Mouse (Mus musculus) ES-E14 (cell line): ENCODE measurements at regions not wholly inside any gene's neighbourhood (a gene's known extent, or its start where the extent isn't known, plus 50 kb on each side); places are given as distances from the start of the nearest gene placed in this dataset.

Source experiments
- DNase-seq: peaks from one replicate; pipeline ENCODE4 v3.0.0-alpha.2; 2013; ENCODE audit warnings: low read depth, low spot score
- H3K27ac ChIP-seq: 2 replicates; pipeline ENCODE4 v1.5.1; 2012; ENCODE audit warnings: low read depth, mild to moderate bottlenecking, low read length, moderate library complexity, mixed read lengths; ENCODE audit not compliant: poor library complexity, insufficient read depth, severe bottlenecking
- H3K36me3 ChIP-seq: 2 replicates; pipeline ENCODE4 v1.6.1; 2012; ENCODE audit warnings: mild to moderate bottlenecking, low read length, moderate library complexity, mixed read lengths; ENCODE audit not compliant: control insufficient read depth, poor library complexity, insufficient read depth, severe bottlenecking
- H3K4me1 ChIP-seq, 2 experiments: fragments of 150-350 bp in 1 of 2; sonication (generic) in 1 of 2; 2 replicates each; pipeline ENCODE4 v1.6.1; 2012; ENCODE audit warnings: low read length in 2 of 2, mild to moderate bottlenecking in 1 of 2, mixed read lengths in 1 of 2; ENCODE audit not compliant: control insufficient read depth in 2 of 2, insufficient read depth in 2 of 2, poor library complexity in 1 of 2
- H3K4me3 ChIP-seq, 2 experiments: fragments of 150-350 bp in 1 of 2; sonication (generic) in 1 of 2; 2 replicates each; pipeline ENCODE4 v1.5.1; 2012; ENCODE audit warnings: low read length in 2 of 2, low read depth in 1 of 2, mild to moderate bottlenecking in 1 of 2, mixed read lengths in 1 of 2; ENCODE audit not compliant: insufficient read depth in 1 of 2, poor library complexity in 1 of 2, severe bottlenecking in 1 of 2
- H3K9ac ChIP-seq: 2 replicates; pipeline ENCODE4 v1.6.1; 2012; ENCODE audit warnings: low read depth, mild to moderate bottlenecking, low read length, mixed read lengths; ENCODE audit not compliant: poor library complexity, insufficient read depth, severe bottlenecking
- H3K9me3 ChIP-seq: fragments of 150-350 bp; sonication (generic); 2 replicates; pipeline ENCODE4 v1.6.1; 2012; ENCODE audit warnings: low read depth, mild to moderate bottlenecking, low read length; ENCODE audit not compliant: control insufficient read depth, insufficient read depth
- CHD2 ChIP-seq: IDR thresholded peaks from 2 replicates; pipeline ENCODE4 v1.6.1; 2014; ENCODE audit warnings: mild to moderate bottlenecking, low read depth, low read length, inconsistent platforms
- HCFC1 ChIP-seq: IDR thresholded peaks from 2 replicates; pipeline ENCODE4 v1.6.1; 2012; ENCODE audit warnings: low read length, inconsistent platforms, borderline replicate concordance; ENCODE audit not compliant: insufficient read depth
- MAFK ChIP-seq: IDR thresholded peaks from 2 replicates; pipeline ENCODE4 v1.6.1; 2014; ENCODE audit warnings: mild to moderate bottlenecking, low read depth, low read length, inconsistent platforms; ENCODE audit not compliant: insufficient read depth
- ZC3H11A ChIP-seq: IDR thresholded peaks from 2 replicates; pipeline ENCODE4 v1.6.1; 2012; ENCODE audit warnings: low read depth, mild to moderate bottlenecking, inconsistent platforms, low read length, borderline replicate concordance
- ZNF384 ChIP-seq: IDR thresholded peaks from 2 replicates; pipeline ENCODE4 v1.6.1; 2012; ENCODE audit warnings: low read depth, low read length, inconsistent platforms
- in situ Hi-C, 2 experiments: fragments of 600-800 bp; cut with MboI; formaldehyde crosslinking; loops; one replicate each; pipeline ENCODE4 v1.15.1; 2025; ENCODE audit warnings: low sequenced_read_pairs in 2 of 2, inconsistent platforms in 1 of 2; ENCODE audit not compliant: unreplicated experiment in 2 of 2

DNA sequence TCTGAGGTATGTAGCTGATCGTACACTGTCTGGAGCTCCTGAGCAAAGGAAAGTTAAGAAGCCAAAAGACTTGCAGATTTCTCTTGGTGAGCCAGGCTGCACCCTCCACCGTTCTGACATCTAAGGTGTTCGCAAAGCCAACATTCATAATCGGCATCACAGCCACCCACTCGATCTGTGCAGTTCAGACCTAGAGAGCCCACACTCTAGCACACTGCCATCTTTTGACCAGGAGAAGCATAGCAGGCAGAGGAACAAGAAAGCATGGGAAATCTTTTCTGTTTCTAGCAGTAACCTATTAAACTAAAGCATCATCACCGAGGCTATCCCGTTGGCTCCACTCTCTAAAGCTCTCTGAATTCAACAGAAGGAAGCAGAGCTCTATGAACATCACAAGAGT, 59.2 kb downstream of the Areg start:
- H3K4me1 ChIP-seq: no peaks in the 10 kb centered on the region
- DNase-seq: no peak
- in situ Hi-C loops: no loop called here
- no peak overlapping the region for H3K27ac ChIP-seq
- no peaks in the 10 kb centered on the region for H3K36me3 ChIP-seq
- no peak overlapping the region for H3K9ac ChIP-seq
- H3K9me3 ChIP-seq: no peaks in the 10 kb centered on the region
- TF ChIP-seq ZNF384 (no peak), MAFK (no peak), ZC3H11A (no peak), HCFC1 (no peak), CHD2 (no peak)
- no peak overlapping the region for H3K4me3 ChIP-seq

- H3K4me1 ChIP-seq: no peaks in the 10 kb centered on the region
- DNase-seq: no peak
- in situ Hi-C loops: no loop called here
- H3K9ac ChIP-seq: no peak overlapping the region
- TF ChIP-seq CHD2 (no peak), ZC3H11A (no peak), MAFK (no peak), HCFC1 (no peak)
- H3K27ac ChIP-seq: no peak overlapping the region
- H3K9me3 ChIP-seq: no peaks in the 10 kb centered on the region
- H3K4me3 ChIP-seq: no peak overlapping the region
- H3K36me3 ChIP-seq: no peaks in the 10 kb centered on the region
These were observed 61.0 kb downstream of the Areg start for GRCm38 (mm10) chr5:91200448-91200847.

DNA sequence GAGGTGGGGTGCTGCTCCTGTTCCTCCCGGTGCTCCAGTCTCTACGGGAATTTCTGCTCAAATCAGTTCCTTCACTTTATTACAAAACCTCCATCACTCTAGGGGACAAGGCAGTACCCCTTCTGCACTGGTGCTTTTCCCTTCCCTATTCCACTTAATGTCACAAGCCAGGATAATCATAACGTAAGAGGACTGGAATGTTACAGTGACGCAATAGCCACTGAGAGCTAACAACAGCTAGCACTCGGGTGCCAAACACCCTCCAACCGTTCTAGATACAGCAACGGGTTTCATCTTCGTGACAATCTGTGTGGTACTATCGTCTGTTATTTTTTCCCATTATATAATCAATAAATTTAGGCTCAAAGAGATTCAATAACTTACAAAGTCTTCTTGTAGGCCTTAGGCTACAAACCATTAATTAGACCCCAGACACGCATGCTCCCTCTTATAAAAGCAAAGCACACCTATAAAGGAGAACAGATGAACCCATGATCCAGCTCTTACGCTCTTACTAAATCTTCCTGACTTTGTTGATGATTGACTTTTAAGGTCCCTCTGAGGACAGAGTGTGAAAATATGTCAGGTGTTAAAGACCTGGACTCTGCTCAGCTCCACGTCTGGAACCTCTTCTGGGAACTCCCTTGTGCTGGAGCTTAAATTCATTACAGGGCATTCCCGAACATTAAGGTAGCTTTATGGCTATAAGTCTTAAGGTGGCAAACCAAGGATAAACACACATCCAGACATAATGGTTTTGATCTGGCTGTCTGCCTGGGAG, 65.0 kb downstream of the Areg start:
- Histone ChIP-seq H3K27ac (no peak overlapping the region), H3K4me3 (no peak overlapping the region), H3K9me3 (no peaks in the 10 kb centered on the region), H3K9ac (no peak overlapping the region), H3K4me1 (no peaks in the 10 kb centered on the region), H3K36me3 (no peaks in the 10 kb centered on the region)
- no peak for DNase-seq
- in situ Hi-C loops: no loop called here
- TF ChIP-seq CHD2 (no peak), ZNF384 (no peak), MAFK (no peak), ZC3H11A (no peak), HCFC1 (no peak)

DNA sequence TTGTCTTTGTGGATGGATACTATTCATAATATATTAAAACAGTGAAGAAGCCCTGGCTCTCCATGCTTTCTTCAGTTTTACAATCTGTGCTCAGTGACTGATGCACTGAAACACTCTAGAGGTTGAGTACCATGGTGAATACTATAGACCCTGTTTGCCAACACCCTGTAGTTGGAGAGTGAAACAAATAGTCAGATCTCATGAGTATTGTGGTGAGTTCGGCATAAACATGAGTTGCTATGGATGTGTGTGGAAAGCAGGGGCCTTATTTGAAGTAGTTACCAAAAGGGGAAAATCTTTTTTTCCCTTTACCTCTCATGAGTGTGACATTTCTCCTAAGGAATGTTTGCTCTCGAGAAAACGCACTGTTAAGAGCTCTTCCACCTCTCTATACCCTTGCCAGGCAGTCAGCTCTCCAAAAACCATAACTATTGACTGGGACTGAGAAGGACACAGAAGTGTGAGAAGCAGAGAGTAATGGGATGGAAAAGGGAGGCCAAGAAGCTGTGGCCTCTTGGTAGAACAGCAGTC, 66.0 kb downstream of the Areg start:
- no peak overlapping the region for H3K4me3 ChIP-seq
- H3K9ac ChIP-seq: no peak overlapping the region
- no peak for TF ChIP-seq ZNF384
- no peak for TF ChIP-seq MAFK
- no peak for TF ChIP-seq ZC3H11A
- TF ChIP-seq HCFC1: no peak
- TF ChIP-seq CHD2: no peak
- no peaks in the 10 kb centered on the region for H3K36me3 ChIP-seq
- no peaks in the 10 kb centered on the region for H3K4me1 ChIP-seq
- DNase-seq: no peak
- no peaks in the 10 kb centered on the region for H3K9me3 ChIP-seq
- in situ Hi-C loops: no loop called here
- H3K27ac ChIP-seq: no peak overlapping the region
